Mouse (Mus musculus) cerebellum, adult 2 months (tissue): ENCODE results near the gene Mycn.

Experiments
- CTCF ChIP-seq: fragments of 200-500 bp; IDR thresholded peaks from 2 replicates; pipeline ENCODE4 v1.5.1; 2011; ENCODE audit warnings: low read depth, mild to moderate bottlenecking, control low read depth, low read length, moderate library complexity, borderline replicate concordance; ENCODE audit not compliant: insufficient read depth
- POLR2A ChIP-seq: fragments of 200-500 bp; IDR thresholded peaks from 2 replicates; pipeline ENCODE4 v1.6.1; 2011; ENCODE audit warnings: low read length, control low read depth, borderline replicate concordance; ENCODE audit not compliant: insufficient read depth

DNA sequence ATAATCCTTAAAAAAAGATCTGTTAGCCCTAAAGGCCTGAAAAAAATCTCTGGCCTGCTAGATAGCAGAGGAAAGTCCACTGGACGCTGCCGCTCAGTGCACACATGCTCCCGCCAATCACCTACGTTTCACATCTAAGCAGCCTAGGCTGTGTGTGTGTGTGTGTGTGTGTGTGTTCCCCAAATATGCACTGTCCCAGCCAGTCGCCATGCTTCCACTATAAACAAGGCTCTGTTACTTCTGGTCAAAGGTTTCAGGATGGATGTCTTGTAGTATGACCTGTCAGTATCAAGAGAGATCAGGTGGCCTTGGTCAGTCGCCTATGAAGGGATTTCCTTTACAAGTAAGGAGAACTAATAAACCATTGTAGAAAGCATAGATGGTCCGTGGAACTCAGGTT is 9.5 kb downstream of the Mycn start:
- TF ChIP-seq CTCF, result no peak
- TF ChIP-seq POLR2A, result no peak
